Mouse (Mus musculus) megakaryocyte, embryonic 14.5 days (primary cell): ENCODE measurements around the gene Fam210b.

ENCODE experiments used
- FLI1 ChIP-seq: IDR thresholded peaks from 2 replicates; pipeline ENCODE4 v1.6.1; 2012; ENCODE audit warnings: low read length, inconsistent platforms, mixed read lengths
- GATA1 ChIP-seq: IDR thresholded peaks from 3 replicates; pipeline ENCODE4 v1.6.1; 2012; ENCODE audit warnings: mixed read lengths, low read length, inconsistent platforms, borderline replicate concordance

DNA sequence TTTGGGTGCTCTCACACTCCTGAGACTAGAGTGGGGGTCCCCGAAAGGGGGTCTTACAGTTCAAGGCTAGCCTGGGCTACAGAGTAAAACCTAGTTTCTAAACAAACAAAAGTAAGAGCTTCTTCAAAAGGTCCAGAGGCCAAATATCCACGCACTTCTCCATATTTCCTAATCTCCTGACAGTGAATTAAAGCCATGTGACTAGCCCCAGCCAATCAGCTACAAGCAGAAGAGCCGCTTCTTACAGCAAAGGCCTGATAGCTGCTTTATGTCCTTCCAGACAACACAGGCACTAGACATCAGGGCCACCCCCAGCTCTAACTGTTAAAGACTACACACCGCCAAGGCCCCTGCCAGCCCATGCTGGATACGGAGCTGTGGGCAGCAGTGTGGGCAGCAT is 43.0 kb upstream of the Fam210b start:
- TF ChIP-seq GATA1 (no peak), FLI1 (no peak)
